Mouse (Mus musculus): ENCODE results near the gene Ccdc117.

DNA sequence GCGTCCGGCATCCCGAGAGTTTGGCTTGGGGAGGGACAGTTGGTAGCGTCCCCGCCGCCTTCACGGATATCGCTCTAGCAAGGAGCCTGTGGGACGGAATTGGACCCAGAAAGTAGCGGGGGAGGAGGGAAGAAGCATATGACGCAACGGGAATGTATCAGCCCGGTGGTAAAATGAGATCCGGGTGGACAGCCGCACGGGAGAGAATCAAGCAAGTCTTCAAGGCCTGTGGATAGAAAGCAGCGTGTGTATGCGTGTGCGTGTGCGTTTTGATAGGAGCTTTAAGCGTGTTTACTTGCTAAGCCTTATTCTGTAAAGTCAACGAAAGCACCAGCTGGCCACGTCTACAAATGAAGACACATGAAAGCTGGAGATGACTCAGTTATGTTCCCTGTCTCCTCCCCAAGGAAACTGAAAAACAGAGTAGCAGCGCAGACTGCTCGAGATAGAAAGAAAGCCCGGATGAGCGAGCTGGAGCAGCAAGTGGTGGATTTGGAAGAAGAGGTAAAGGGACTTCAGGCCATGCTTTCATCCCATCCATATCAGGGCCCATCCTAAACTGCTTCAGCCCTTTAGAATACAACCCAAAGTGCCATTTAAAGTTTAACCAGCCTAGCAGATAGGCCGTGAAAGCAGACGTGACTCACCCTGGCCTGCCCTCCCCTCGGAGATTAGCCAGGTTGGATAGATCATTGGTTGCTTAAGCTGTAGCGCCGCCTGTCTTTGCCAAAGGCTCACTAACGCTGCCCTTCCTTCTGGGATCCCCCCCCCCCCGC is 20.3 kb downstream of the Ccdc117 start:
- TF ChIP-seq HCFC1 (IDR thresholded peaks at IDR 0.05; ENCODE audit: borderline replicate concordance, insufficient read depth, low read length) = no peak
- no peak for TF ChIP-seq ZC3H11A (IDR thresholded peaks at IDR 0.05; ENCODE audit: borderline replicate concordance, low read depth, low read length)
- no peak for TF ChIP-seq ZNF384 (IDR thresholded peaks at IDR 0.05; ENCODE audit: low read depth, low read length)

All from ES-E14 (cell line).